Mouse (Mus musculus): ENCODE measurements around the gene Stk11. TPM values are rescaled to one million over a fixed set of nuclear protein-coding genes. Genes with fewer than 3 reads are reported as not detected.

Stk11 gene
- total RNA-seq, 1 experiment, result 124 TPM

DNA sequence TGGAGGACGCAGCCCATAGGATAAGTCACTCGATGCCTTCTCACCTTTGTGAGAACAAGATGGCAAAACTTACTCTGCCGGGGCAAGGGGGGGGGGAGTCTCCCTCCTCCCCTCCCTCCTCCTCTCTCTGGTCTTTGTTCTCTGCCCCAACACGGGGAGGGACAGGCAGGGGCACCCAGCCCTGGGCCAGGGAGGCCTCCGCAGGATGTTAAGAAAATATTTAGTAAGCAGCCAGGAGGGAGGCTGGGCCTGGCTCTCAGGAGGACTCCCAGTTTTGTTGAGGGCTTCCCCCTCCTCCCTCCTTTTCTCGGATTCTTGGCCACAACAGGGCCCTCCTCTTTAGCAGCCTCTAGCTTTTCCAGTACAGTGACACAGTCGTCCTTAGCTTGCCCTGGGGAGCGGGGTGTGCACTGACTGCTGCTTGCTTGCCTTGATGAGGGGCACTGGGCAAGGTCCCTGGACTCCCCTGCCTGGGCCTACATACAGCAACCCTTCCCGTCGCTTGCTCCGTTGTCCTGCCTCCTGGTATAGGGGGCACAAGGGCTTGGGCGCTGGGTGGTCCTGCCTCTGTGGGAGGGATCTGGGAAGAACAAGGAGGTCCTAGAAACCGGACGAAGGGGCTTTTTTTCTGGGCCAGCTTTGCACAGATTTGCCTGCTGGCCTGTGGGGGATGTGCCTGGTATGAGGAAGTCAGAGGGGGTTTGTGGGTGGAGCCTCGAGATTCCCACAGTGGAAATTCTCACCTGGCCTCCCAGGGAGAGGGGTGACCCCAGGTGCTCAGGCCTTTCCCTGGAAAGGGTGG lies 36.7 kb downstream of the Stk11 start:
- H3K36me3 ChIP-seq (ENCODE audit: control insufficient read depth, insufficient read depth, low read length, poor library complexity, severe bottlenecking), result peaks cover 60% of the 10 kb centered on the region
- peak overlapping the region; percentile 80 to 89 for H3K4me3 ChIP-seq (ENCODE audit: insufficient read depth in 1 of 2, low read depth in 1 of 2, low read length in 2 of 2, poor library complexity in 1 of 2, severe bottlenecking in 1 of 2)
- no peak for DNase-seq (ENCODE audit: low read depth, low spot score)
- TF ChIP-seq MAFK (IDR thresholded peaks at IDR 0.05; ENCODE audit: insufficient read depth, low read depth, low read length) (no peak), CHD2 (IDR thresholded peaks at IDR 0.05; ENCODE audit: low read depth, low read length) (no peak), HCFC1 (IDR thresholded peaks at IDR 0.05; ENCODE audit: borderline replicate concordance, insufficient read depth, low read length) (no peak), ZC3H11A (IDR thresholded peaks at IDR 0.05; ENCODE audit: borderline replicate concordance, low read depth, low read length) (no peak), ZNF384 (IDR thresholded peaks at IDR 0.05; ENCODE audit: low read depth, low read length) (no peak)
- in situ Hi-C loops (cut with MboI; ENCODE audit: low sequenced_read_pairs in 2 of 2, unreplicated experiment in 2 of 2), result no loop called here
- peak overlapping the region; percentile 83; the same call in 1 of the 2 replicates for H3K9ac ChIP-seq (ENCODE audit: insufficient read depth, low read depth, low read length, poor library complexity, severe bottlenecking)
- peak overlapping the region; percentile 75 for H3K27ac ChIP-seq (ENCODE audit: insufficient read depth, low read depth, low read length, poor library complexity, severe bottlenecking)
- peaks cover 0 to 31% of the 10 kb centered on the region in 2 experiments; a peak in 3 of 4 replicates for H3K4me1 ChIP-seq (ENCODE audit: control insufficient read depth in 2 of 2, insufficient read depth in 2 of 2, low read length in 2 of 2, poor library complexity in 1 of 2)
- H3K9me3 ChIP-seq (ENCODE audit: control insufficient read depth, insufficient read depth, low read depth, low read length), result no peaks in the 10 kb centered on the region

DNA sequence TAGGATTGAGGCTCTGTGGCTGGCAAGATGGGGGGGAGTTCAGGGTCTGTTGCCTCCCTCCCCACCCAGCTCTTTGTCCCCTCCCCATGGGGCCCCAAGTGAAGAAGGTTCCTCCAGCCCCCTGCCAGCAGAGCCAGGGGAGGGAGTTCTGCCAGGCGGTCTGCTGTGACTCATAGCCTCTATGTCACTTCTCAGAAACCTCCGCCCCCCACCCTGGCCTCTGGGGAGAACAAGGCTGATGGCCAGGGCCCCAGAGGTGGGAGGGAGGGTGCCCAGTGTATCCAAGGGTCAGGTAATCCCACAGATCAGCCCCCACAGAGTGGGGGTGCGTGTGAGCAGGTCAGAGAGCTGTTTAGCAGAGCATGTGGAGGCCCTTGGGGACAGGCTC lies 37.3 kb downstream of the Stk11 start:
- no peak for DNase-seq (ENCODE audit: low read depth, low spot score)
- in situ Hi-C loops (cut with MboI; ENCODE audit: low sequenced_read_pairs in 2 of 2, unreplicated experiment in 2 of 2), result no loop called here
- H3K36me3 ChIP-seq (ENCODE audit: control insufficient read depth, insufficient read depth, low read length, poor library complexity, severe bottlenecking), result peaks cover 60% of the 10 kb centered on the region
- H3K4me3 ChIP-seq (ENCODE audit: insufficient read depth in 1 of 2, low read depth in 1 of 2, low read length in 2 of 2, poor library complexity in 1 of 2, severe bottlenecking in 1 of 2), result 0 out of 4 replicates have a peak overlapping the region, but pooled peaks of 1 of the 2 experiments have one; percentile 89
- H3K27ac ChIP-seq (ENCODE audit: insufficient read depth, low read depth, low read length, poor library complexity, severe bottlenecking), result no peak overlapping the region
- H3K9ac ChIP-seq (ENCODE audit: insufficient read depth, low read depth, low read length, poor library complexity, severe bottlenecking), result 0 out of 2 replicates have a peak overlapping the region, but pooled peaks have one; percentile 36
- no peak for TF ChIP-seq CHD2 (IDR thresholded peaks at IDR 0.05; ENCODE audit: low read depth, low read length)
- H3K4me1 ChIP-seq (ENCODE audit: control insufficient read depth in 2 of 2, insufficient read depth in 2 of 2, low read length in 2 of 2, poor library complexity in 1 of 2), result peaks cover 0 to 28% of the 10 kb centered on the region in 2 experiments; a peak in 3 of 4 replicates
- no peaks in the 10 kb centered on the region for H3K9me3 ChIP-seq (ENCODE audit: control insufficient read depth, insufficient read depth, low read depth, low read length)

DNA sequence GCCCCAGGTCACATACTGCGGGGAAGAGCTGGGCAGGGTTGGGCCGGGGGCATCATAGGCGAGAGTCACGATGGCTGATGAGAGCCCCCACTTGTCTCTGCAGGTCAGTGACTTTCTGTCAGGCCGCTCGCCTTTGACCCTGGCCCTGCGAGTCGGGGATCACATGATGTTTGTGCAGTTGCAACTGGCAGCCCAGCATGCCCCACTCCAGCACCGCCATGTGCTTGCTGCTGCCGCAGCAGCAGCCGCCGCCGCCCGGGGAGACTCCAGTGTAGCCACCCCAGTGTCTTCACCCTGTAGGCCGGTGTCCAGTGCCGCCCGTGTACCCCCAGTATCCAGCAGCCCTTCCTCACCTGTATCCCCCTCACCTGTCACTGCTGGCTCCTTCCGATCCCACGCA lies 38.1 kb downstream of the Stk11 start:
- Histone ChIP-seq H3K27ac (ENCODE audit: insufficient read depth, low read depth, low read length, poor library complexity, severe bottlenecking) (no peak overlapping the region), H3K4me1 (ENCODE audit: control insufficient read depth in 2 of 2, insufficient read depth in 2 of 2, low read length in 2 of 2, poor library complexity in 1 of 2) (peaks cover 0 to 29% of the 10 kb centered on the region in 2 experiments; a peak in 3 of 4 replicates), H3K9ac (ENCODE audit: insufficient read depth, low read depth, low read length, poor library complexity, severe bottlenecking) (no peak overlapping the region; the same call in 1 of the 2 replicates)

DNA sequence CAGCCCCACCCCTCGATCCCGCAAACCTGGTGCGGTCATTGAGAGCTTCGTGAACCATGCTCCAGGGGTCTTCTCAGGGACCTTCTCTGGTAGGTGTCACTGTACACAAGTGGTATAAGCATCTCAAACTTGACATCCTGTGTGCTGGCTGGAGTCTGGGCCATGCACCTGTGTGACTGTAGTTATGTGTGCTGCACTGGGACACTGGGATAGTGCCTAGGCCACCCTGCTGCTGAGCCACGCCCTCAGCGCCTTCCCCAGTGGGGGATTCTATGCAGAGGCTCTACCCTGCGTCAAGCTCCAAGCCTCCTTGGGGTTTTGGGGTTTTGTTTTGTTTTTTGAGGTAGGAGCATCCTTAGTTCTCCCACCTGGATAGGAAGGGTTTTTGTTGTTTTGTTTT lies 38.8 kb downstream of the Stk11 start:
- in situ Hi-C loops (cut with MboI; ENCODE audit: low sequenced_read_pairs in 2 of 2, unreplicated experiment in 2 of 2), result no loop called here
- H3K27ac ChIP-seq (ENCODE audit: insufficient read depth, low read depth, low read length, poor library complexity, severe bottlenecking), result no peak overlapping the region
- no peak for DNase-seq (ENCODE audit: low read depth, low spot score)
- no peak overlapping the region for H3K9ac ChIP-seq (ENCODE audit: insufficient read depth, low read depth, low read length, poor library complexity, severe bottlenecking)
- TF ChIP-seq ZNF384 (IDR thresholded peaks at IDR 0.05; ENCODE audit: low read depth, low read length) (no peak), ZC3H11A (IDR thresholded peaks at IDR 0.05; ENCODE audit: borderline replicate concordance, low read depth, low read length) (no peak), HCFC1 (IDR thresholded peaks at IDR 0.05; ENCODE audit: borderline replicate concordance, insufficient read depth, low read length) (no peak), CHD2 (IDR thresholded peaks at IDR 0.05; ENCODE audit: low read depth, low read length) (no peak), MAFK (IDR thresholded peaks at IDR 0.05; ENCODE audit: insufficient read depth, low read depth, low read length) (no peak)
- H3K4me3 ChIP-seq (ENCODE audit: insufficient read depth in 1 of 2, low read depth in 1 of 2, low read length in 2 of 2, poor library complexity in 1 of 2, severe bottlenecking in 1 of 2), result no peak overlapping the region
- peaks cover 0 to 36% of the 10 kb centered on the region in 2 experiments; a peak in 3 of 4 replicates for H3K4me1 ChIP-seq (ENCODE audit: control insufficient read depth in 2 of 2, insufficient read depth in 2 of 2, low read length in 2 of 2, poor library complexity in 1 of 2)
- H3K36me3 ChIP-seq (ENCODE audit: control insufficient read depth, insufficient read depth, low read length, poor library complexity, severe bottlenecking), result peaks cover 60% of the 10 kb centered on the region
- H3K9me3 ChIP-seq (ENCODE audit: control insufficient read depth, insufficient read depth, low read depth, low read length), result no peaks in the 10 kb centered on the region

More for the DNA sequence above, 38.1 kb downstream of the Stk11 start:
- DNase-seq (ENCODE audit: low read depth, low spot score), result no peak
- Histone ChIP-seq H3K9me3 (ENCODE audit: control insufficient read depth, insufficient read depth, low read depth, low read length) (no peaks in the 10 kb centered on the region), H3K36me3 (ENCODE audit: control insufficient read depth, insufficient read depth, low read length, poor library complexity, severe bottlenecking) (peaks cover 60% of the 10 kb centered on the region), H3K4me3 (ENCODE audit: insufficient read depth in 1 of 2, low read depth in 1 of 2, low read length in 2 of 2, poor library complexity in 1 of 2, severe bottlenecking in 1 of 2) (peak overlapping the region in 1 of 2 experiments; percentile 43; a peak in 2 of 4 replicates)
- TF ChIP-seq CHD2 (IDR thresholded peaks at IDR 0.05; ENCODE audit: low read depth, low read length) (no peak), MAFK (IDR thresholded peaks at IDR 0.05; ENCODE audit: insufficient read depth, low read depth, low read length) (no peak), ZC3H11A (IDR thresholded peaks at IDR 0.05; ENCODE audit: borderline replicate concordance, low read depth, low read length) (no peak), ZNF384 (IDR thresholded peaks at IDR 0.05; ENCODE audit: low read depth, low read length) (no peak), HCFC1 (IDR thresholded peaks at IDR 0.05; ENCODE audit: borderline replicate concordance, insufficient read depth, low read length) (no peak)
- in situ Hi-C loops (cut with MboI; ENCODE audit: low sequenced_read_pairs in 2 of 2, unreplicated experiment in 2 of 2), result no loop called here
